Mouse (Mus musculus) MEL (cell line): ENCODE measurements around the gene Krt80. TPM values are rescaled to one million over a fixed set of nuclear protein-coding genes. Genes with fewer than 3 reads are reported as not detected.

Source experiments
- DNase-seq: peaks from one replicate; pipeline ENCODE4 v3.0.0; 2011; ENCODE audit warnings: low read depth, low spot score
- H3K27ac ChIP-seq: 2 replicates; pipeline ENCODE4 v1.5.1; 2012; ENCODE audit warnings: low read depth, mild to moderate bottlenecking, control low read depth, low read length, moderate library complexity; ENCODE audit not compliant: control insufficient read depth
- H3K27me3 ChIP-seq, 2 experiments: fragments of 150-350 bp in 1 of 2; sonication (generic) in 1 of 2; 2 replicates each; pipeline ENCODE4 v1.6.1; 2012; ENCODE audit warnings: low read length in 2 of 2, mild to moderate bottlenecking in 2 of 2, improper control_type of control experiment in 1 of 2, moderate library complexity in 1 of 2; ENCODE audit not compliant: insufficient read depth in 2 of 2, control insufficient read depth in 1 of 2
- H3K36me3 ChIP-seq, 2 experiments: 2 replicates each; pipeline ENCODE4 v1.6.1; 2012 to 2014; ENCODE audit warnings: low read length in 2 of 2, improper control_type of control experiment in 1 of 2, inconsistent platforms in 1 of 2, mild to moderate bottlenecking in 1 of 2; ENCODE audit not compliant: insufficient read depth in 2 of 2, control insufficient read depth in 1 of 2
- H3K4me1 ChIP-seq, 2 experiments: fragments of 150-350 bp in 1 of 2; sonication (generic) in 1 of 2; 2 replicates each; pipeline ENCODE4 v1.6.1; 2012; ENCODE audit warnings: low read length in 2 of 2, improper control_type of control experiment in 1 of 2, mild to moderate bottlenecking in 1 of 2; ENCODE audit not compliant: insufficient read depth in 2 of 2, control insufficient read depth in 1 of 2
- H3K4me3 ChIP-seq, 2 experiments: fragments of 150-350 bp in 1 of 2; sonication (generic) in 1 of 2; 2 replicates each; pipeline ENCODE4 v1.5.1; 2012; ENCODE audit warnings: low read depth in 2 of 2, low read length in 2 of 2, mild to moderate bottlenecking in 2 of 2, moderate library complexity in 2 of 2, control low read depth in 1 of 2, improper control_type of control experiment in 1 of 2; ENCODE audit not compliant: control insufficient read depth in 1 of 2, insufficient read depth in 1 of 2
- H3K79me2 ChIP-seq: 2 replicates; pipeline ENCODE4 v1.6.1; 2012; ENCODE audit warnings: mild to moderate bottlenecking, low read length, moderate library complexity; ENCODE audit not compliant: control insufficient read depth, poor library complexity, insufficient read depth
- H3K9ac ChIP-seq: 2 replicates; pipeline ENCODE4 v1.6.1; 2012; ENCODE audit warnings: low read depth, mild to moderate bottlenecking, control low read depth, low read length, moderate library complexity; ENCODE audit not compliant: control insufficient read depth, poor library complexity, severe bottlenecking
- H3K9me3 ChIP-seq: fragments of 150-350 bp; sonication (generic); replicated peaks from 2 replicates; pipeline ENCODE4 v1.6.1; 2012; ENCODE audit warnings: mild to moderate bottlenecking, low read length, improper control_type of control experiment, moderate library complexity; ENCODE audit not compliant: insufficient read depth
- BHLHE40 ChIP-seq: IDR thresholded peaks from 2 replicates; pipeline ENCODE4 v1.6.1; 2012; ENCODE audit warnings: low read depth, mild to moderate bottlenecking, inconsistent platforms, low read length, improper control_type of control experiment, borderline replicate concordance
- ELF1 ChIP-seq: IDR thresholded peaks from 2 replicates; pipeline ENCODE4 v1.6.1; 2014; ENCODE audit warnings: low read depth, mild to moderate bottlenecking, inconsistent platforms, low read length, improper control_type of control experiment, moderate library complexity
- EP300 ChIP-seq, 2 experiments: IDR thresholded peaks; 2 replicates each; pipeline ENCODE4 v1.6.1; 2011; ENCODE audit warnings: improper control_type of control experiment in 2 of 2, low read length in 2 of 2, low read depth in 1 of 2, mild to moderate bottlenecking in 1 of 2
- ETS1 ChIP-seq: IDR thresholded peaks from 2 replicates; pipeline ENCODE4 v1.6.1; 2012; ENCODE audit warnings: low read depth, mild to moderate bottlenecking, inconsistent platforms, low read length, improper control_type of control experiment, moderate library complexity
- GABPA ChIP-seq: IDR thresholded peaks from 2 replicates; pipeline ENCODE4 v1.6.1; 2012; ENCODE audit warnings: low read depth, mild to moderate bottlenecking, inconsistent platforms, low read length, improper control_type of control experiment, moderate library complexity
- GATA1 ChIP-seq: IDR thresholded peaks from 2 replicates; pipeline ENCODE4 v1.6.1; 2011; ENCODE audit warnings: low read depth, low read length, improper control_type of control experiment
- HCFC1 ChIP-seq: IDR thresholded peaks from 2 replicates; pipeline ENCODE4 v1.6.1; 2012; ENCODE audit warnings: low read depth, mild to moderate bottlenecking, inconsistent platforms, low read length, improper control_type of control experiment, moderate library complexity
- JUND ChIP-seq: IDR thresholded peaks from 2 replicates; pipeline ENCODE4 v1.6.1; 2011; ENCODE audit warnings: low read depth, mild to moderate bottlenecking, improper control_type of control experiment, low read length
- MAX ChIP-seq: IDR thresholded peaks from 2 replicates; pipeline ENCODE4 v1.6.1; 2011; ENCODE audit warnings: low read length, improper control_type of control experiment
- MEF2A ChIP-seq: IDR thresholded peaks from 2 replicates; pipeline ENCODE4 v1.6.1; 2014; ENCODE audit warnings: low read depth, mild to moderate bottlenecking, inconsistent platforms, low read length, improper control_type of control experiment; ENCODE audit not compliant: poor library complexity, insufficient replicate concordance, severe bottlenecking; ENCODE audit errors: extremely low read depth
- MXI1 ChIP-seq: IDR thresholded peaks from 2 replicates; pipeline ENCODE4 v1.6.1; 2011; ENCODE audit warnings: mild to moderate bottlenecking, low read depth, low read length, improper control_type of control experiment
- MYB ChIP-seq: IDR thresholded peaks from 2 replicates; pipeline ENCODE4 v1.6.1; 2011; ENCODE audit warnings: mild to moderate bottlenecking, low read depth, low read length, improper control_type of control experiment
- MYC ChIP-seq: IDR thresholded peaks from 2 replicates; pipeline ENCODE4 v1.6.1; 2011; ENCODE audit warnings: low read depth, mild to moderate bottlenecking, low read length, improper control_type of control experiment, moderate library complexity
- NRF1 ChIP-seq: IDR thresholded peaks from 2 replicates; pipeline ENCODE4 v1.6.1; 2014; ENCODE audit warnings: low read depth, mild to moderate bottlenecking, inconsistent platforms, low read length, improper control_type of control experiment, moderate library complexity; ENCODE audit not compliant: poor library complexity, insufficient read depth, severe bottlenecking
- POLR2A ChIP-seq, 2 experiments: IDR thresholded peaks; 2 replicates each; pipeline ENCODE4 v1.6.1; 2011 to 2012; ENCODE audit warnings: low read length in 2 of 2, mild to moderate bottlenecking in 2 of 2, control low read depth in 1 of 2, improper control_type of control experiment in 1 of 2, low read depth in 1 of 2, moderate library complexity in 1 of 2; ENCODE audit not compliant: control insufficient read depth in 1 of 2, insufficient read depth in 1 of 2, poor library complexity in 1 of 2
- RCOR1 ChIP-seq: IDR thresholded peaks from 2 replicates; pipeline ENCODE4 v1.6.1; 2012; ENCODE audit warnings: low read depth, mild to moderate bottlenecking, inconsistent platforms, low read length, improper control_type of control experiment
- SIN3A ChIP-seq: IDR thresholded peaks from 2 replicates; pipeline ENCODE4 v1.6.1; 2012; ENCODE audit warnings: low read length, improper control_type of control experiment, inconsistent platforms
- SMC3 ChIP-seq: IDR thresholded peaks from 2 replicates; pipeline ENCODE4 v1.6.1; 2011; ENCODE audit warnings: low read depth, low read length, improper control_type of control experiment
- TAL1 ChIP-seq: IDR thresholded peaks from 2 replicates; pipeline ENCODE4 v1.6.1; 2012; ENCODE audit warnings: mild to moderate bottlenecking, inconsistent platforms, low read length, moderate library complexity, mixed read lengths
- ZC3H11A ChIP-seq: IDR thresholded peaks from 2 replicates; pipeline ENCODE4 v1.6.1; 2012; ENCODE audit warnings: low read depth, mild to moderate bottlenecking, inconsistent platforms, low read length, improper control_type of control experiment
- ZMIZ1 ChIP-seq: IDR thresholded peaks from 2 replicates; pipeline ENCODE4 v1.6.1; 2012; ENCODE audit warnings: low read depth, mild to moderate bottlenecking, inconsistent platforms, low read length, improper control_type of control experiment, moderate library complexity
- polyA plus RNA-seq, 2 experiments: library from polyadenylated mRNA; stranded (reverse) in 1 of 2; unstranded in 1 of 2; fragments of >175 nt in 1 of 2; fragments of >200 nt in 1 of 2; gene quantifications; 2 replicates each; pipeline versions ENCODE4 v1.2.1 to v1.2.4; 2012; ENCODE audit warnings: low replicate concordance in 2 of 2, low read depth in 1 of 2; ENCODE audit not compliant: insufficient read length in 2 of 2, insufficient read depth in 1 of 2, missing spikeins in 1 of 2
- total RNA-seq: library from RNA; depleted of rRNA; stranded (reverse); fragments of 300-350 nt; gene quantifications from 2 replicates; pipeline ENCODE4 v1.2.3, GENCODE M21; 2012

Gene Krt80
- total and polyA plus RNA-seq, 3 experiments = not detected

DNA sequence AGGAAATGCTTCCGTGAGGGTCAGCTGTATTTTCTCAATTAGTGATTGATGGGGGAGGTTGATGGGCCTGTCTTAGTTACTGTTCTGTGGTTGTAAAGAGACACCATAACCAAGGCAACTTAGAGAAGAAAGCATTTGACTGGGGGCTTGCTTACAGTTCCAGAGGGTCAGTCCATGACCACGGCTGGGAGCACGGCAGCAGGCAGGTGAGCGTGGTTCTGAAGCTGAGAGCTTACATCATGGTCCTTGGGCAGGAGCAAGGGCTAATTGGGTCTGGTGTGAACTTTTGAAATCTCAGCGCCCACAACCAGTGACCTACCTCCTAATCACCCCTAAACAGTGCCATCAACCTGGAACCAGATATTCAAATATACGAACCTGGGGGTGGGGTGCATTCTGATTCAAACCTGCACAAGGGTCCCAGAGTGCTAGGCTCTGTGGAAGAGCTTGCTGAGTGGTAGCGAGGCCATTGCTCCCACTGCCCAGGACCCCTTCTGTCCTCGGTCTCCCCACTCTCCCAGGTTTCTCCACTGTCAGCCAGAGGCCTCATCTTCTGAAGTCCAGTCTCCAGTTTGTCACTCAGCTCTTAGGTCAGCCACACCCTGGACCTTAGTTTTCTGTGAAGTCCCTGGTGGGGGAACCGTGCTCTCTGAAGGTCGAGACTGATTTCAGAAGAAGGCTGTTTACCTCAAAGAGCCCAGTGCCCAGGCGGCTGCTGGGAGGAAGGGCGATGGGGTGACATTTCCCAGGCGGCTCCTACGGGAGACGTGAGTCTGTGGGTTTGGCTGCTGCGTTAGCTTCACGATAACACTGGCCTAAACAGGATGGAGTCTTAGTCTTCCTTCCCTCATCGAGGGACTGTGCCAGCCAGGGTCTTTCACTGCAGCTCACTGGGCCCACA lies 52.8 kb downstream of the Krt80 start:
- Histone ChIP-seq H3K4me3 (peak overlapping the region; percentile 54 to 59), H3K36me3 (peaks cover 0 to 40% of the 10 kb centered on the region in 2 experiments; a peak in 2 of 4 replicates), H3K27ac (peak overlapping the region; percentile 81), H3K9ac (peak overlapping the region; percentile 28; the same call in 1 of the 2 replicates), H3K79me2 (no peaks in the 10 kb centered on the region), H3K27me3 (no peaks in the 10 kb centered on the region), H3K4me1 (peaks cover 28 to 60% of the 10 kb centered on the region in 2 experiments), H3K9me3 (no peaks in the 10 kb centered on the region)
- DNase-seq = peak; percentile 42
- no peak for TF ChIP-seq NRF1
- 0 out of 2 replicates have a peak, but pooled peaks have one; percentile 6 for TF ChIP-seq GATA1
- TF ChIP-seq JUND = no peak
- peak; percentile 19 for TF ChIP-seq RCOR1

DNA sequence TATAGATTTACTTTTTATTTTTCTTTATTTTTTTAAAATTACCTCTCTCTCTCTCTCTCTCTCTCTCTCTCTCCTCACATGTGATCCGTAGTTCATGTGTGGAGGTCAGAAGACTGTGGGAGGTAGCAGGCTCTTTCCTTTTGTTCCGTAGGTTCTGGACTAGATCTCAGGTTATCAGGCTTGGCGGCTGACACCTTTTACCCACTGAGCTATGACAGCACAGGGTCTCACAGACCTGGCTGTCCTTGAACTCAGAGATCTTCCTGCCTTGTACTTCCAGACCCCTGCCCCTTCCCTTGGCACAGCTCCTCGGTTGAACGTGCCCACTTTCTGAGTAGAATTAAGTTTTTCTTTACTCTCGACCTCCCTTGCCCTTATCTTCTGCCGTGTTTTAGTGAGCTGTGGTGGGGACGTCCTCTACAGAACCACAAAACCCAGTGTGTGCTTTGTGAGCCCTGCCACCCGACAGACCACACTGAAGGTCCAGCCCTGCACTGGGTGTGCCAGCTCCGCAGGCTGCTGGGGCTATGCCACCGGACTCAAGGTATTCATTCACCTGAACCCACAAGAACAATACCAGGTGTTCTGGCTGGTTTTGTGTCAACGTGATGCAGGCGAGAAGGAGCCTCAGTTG lies 53.6 kb downstream of the Krt80 start:
- Histone ChIP-seq H3K9ac (peak overlapping the region; percentile 46), H3K4me3 (peak overlapping the region; percentile 54 to 59), H3K27ac (peak overlapping the region; percentile 49; the same call in 1 of the 2 replicates)

DNA sequence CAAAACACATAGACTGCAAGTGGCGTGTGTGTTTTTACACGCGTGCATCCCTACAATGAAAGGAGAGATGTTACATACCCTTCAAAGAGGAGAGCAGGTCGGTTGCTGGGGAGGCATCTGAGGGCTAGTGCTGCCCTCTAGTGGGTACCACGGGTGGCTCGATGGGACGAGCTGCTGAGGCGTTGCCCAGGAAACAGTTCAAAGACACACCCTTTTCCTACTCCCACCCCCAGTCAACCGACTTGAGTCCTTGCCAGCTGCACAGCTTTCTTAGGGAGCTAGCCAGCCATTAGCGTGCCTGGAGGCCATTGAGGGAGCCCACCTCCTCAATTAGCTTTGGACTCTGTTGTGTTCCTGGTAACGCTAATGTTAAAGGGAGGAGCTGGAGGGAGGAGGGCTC lies 54.1 kb downstream of the Krt80 start:
- peaks cover 21 to 51% of the 10 kb centered on the region in 2 experiments for H3K4me1 ChIP-seq
- peaks cover 0 to 36% of the 10 kb centered on the region in 2 experiments; a peak in 2 of 4 replicates for H3K36me3 ChIP-seq
- no peaks in the 10 kb centered on the region for H3K79me2 ChIP-seq
- H3K9ac ChIP-seq = peak overlapping the region; percentile 46; the same call in 1 of the 2 replicates
- peak overlapping the region; percentile 54 to 59 for H3K4me3 ChIP-seq
- no peak overlapping the region for H3K27ac ChIP-seq
- no peaks in the 10 kb centered on the region for H3K27me3 ChIP-seq
- peak; percentile 97 for DNase-seq
- no peaks in the 10 kb centered on the region for H3K9me3 ChIP-seq
- peak; percentile 77 for TF ChIP-seq MYC
- peak; percentile 67; the same call in 1 of the 2 replicates for TF ChIP-seq ETS1
- TF ChIP-seq MAX = no peak; the same call in 1 of the 2 replicates
- peak; percentile 53; the same call in 1 of the 2 replicates for TF ChIP-seq BHLHE40
- peak; percentile 13; the same call in 1 of the 2 replicates for TF ChIP-seq GATA1
- no peak for TF ChIP-seq TAL1
- 0 out of 2 replicates have a peak, but pooled peaks have one; percentile 28 for TF ChIP-seq GABPA
- peak; percentile 75; the same call in 1 of the 2 replicates for TF ChIP-seq ELF1
- TF ChIP-seq MXI1 = peak; percentile 80
- peak in 1 of 2 experiments; percentile 38; a peak in 1 of 4 replicates for TF ChIP-seq POLR2A (IDR thresholded peaks at IDR 0.05; ENCODE audit: control insufficient read depth in 1 of 2, insufficient read depth in 1 of 2, low read depth in 1 of 2, low read length in 2 of 2, poor library complexity in 1 of 2)
- peak; percentile 73 for TF ChIP-seq RCOR1
- TF ChIP-seq MEF2A = no peak
- TF ChIP-seq ZC3H11A = peak; percentile 67
- peak; percentile 42; the same call in 1 of the 2 replicates for TF ChIP-seq HCFC1
- TF ChIP-seq ZMIZ1 = no peak
- peak; percentile 57; the same call in 1 of the 2 replicates for TF ChIP-seq MYB
- peak; percentile 87 for TF ChIP-seq SMC3

More for the DNA sequence above, 53.6 kb downstream of the Krt80 start:
- TF ChIP-seq SIN3A (peak; percentile 25), POLR2A (IDR thresholded peaks at IDR 0.05; ENCODE audit: control insufficient read depth in 1 of 2, insufficient read depth in 1 of 2, low read depth in 1 of 2, low read length in 2 of 2, poor library complexity in 1 of 2) (no peak), EP300 (IDR thresholded peaks at IDR 0.05; ENCODE audit: low read depth in 1 of 2, low read length in 2 of 2) (0 out of 4 replicates have a peak, but pooled peaks of 1 of the 2 experiments have one; percentile 7), ETS1 (no peak)
- TF ChIP-seq, all 39 proteins: peak for 2
- DNase-seq = no peak
- Histone ChIP-seq H3K36me3 (peaks cover 0 to 40% of the 10 kb centered on the region in 2 experiments; a peak in 2 of 4 replicates), H3K9me3 (no peaks in the 10 kb centered on the region), H3K27me3 (no peaks in the 10 kb centered on the region), H3K4me1 (peaks cover 26 to 57% of the 10 kb centered on the region in 2 experiments), H3K79me2 (no peaks in the 10 kb centered on the region)
